Mouse (Mus musculus) small intestine, adult 2 months (tissue): ENCODE data around the gene Rab21. TPM values are rescaled to one million over a fixed set of nuclear protein-coding genes. Genes with fewer than 3 reads are reported as not detected.

Experiments
- H3K27ac ChIP-seq: fragments of 200-500 bp; 2 replicates; pipeline ENCODE4 v1.5.1; 2012; ENCODE audit warnings: low read depth, low read length, control low read depth, inconsistent platforms; ENCODE audit not compliant: insufficient read depth
- H3K27me3 ChIP-seq: fragments of 200-500 bp; 2 replicates; pipeline ENCODE4 v1.6.1; 2012; ENCODE audit warnings: mild to moderate bottlenecking, moderate library complexity, low read length, inconsistent platforms; ENCODE audit not compliant: control insufficient read depth, insufficient read depth
- H3K36me3 ChIP-seq: fragments of 200-500 bp; 2 replicates; pipeline ENCODE4 v1.6.1; 2012; ENCODE audit warnings: mild to moderate bottlenecking, low read length, control low read depth, inconsistent platforms; ENCODE audit not compliant: control insufficient read depth, insufficient read depth
- H3K4me1 ChIP-seq: fragments of 200-500 bp; 2 replicates; pipeline ENCODE4 v1.6.1; 2012; ENCODE audit warnings: low read length, inconsistent platforms, mixed read lengths; ENCODE audit not compliant: control insufficient read depth, insufficient read depth, insufficient read length
- H3K4me3 ChIP-seq: fragments of 200-500 bp; 2 replicates; pipeline ENCODE4 v1.5.1; 2012; ENCODE audit warnings: low read depth, mild to moderate bottlenecking, control low read depth, inconsistent platforms, low read length, moderate library complexity
- CTCF ChIP-seq: fragments of 200-500 bp; IDR thresholded peaks from 2 replicates; pipeline ENCODE4 v1.5.1; 2012; ENCODE audit warnings: low read depth, mild to moderate bottlenecking, control low read depth, inconsistent platforms, low read length, moderate library complexity, mixed read lengths; ENCODE audit not compliant: insufficient replicate concordance, insufficient read length; ENCODE audit errors: extremely low read depth
- POLR2A ChIP-seq: fragments of 200-500 bp; IDR thresholded peaks from 2 replicates; pipeline ENCODE4 v1.6.1; 2012; ENCODE audit warnings: low read depth, mild to moderate bottlenecking, control low read depth, inconsistent platforms, low read length, moderate library complexity
- WGBS: fragments of 180-500 bp; shearing (Covaris S2); methylation state at CpG from one replicate; pipeline ENCODE4 v1.1.7; 2018; 5-methylcytosine and 5-hydroxymethylcytosine counted together
- polyA plus RNA-seq: library from polyadenylated mRNA; depleted of rRNA; stranded (reverse); fragments of >200 nt; gene quantifications from 2 replicates; pipeline ENCODE4 v1.2.3, GENCODE M21; 2012

Gene Rab21
- polyA plus RNA-seq, 1 experiment, result 28.8 TPM

GRCm38 (mm10) chr10:115355016-115355415 is 39.6 kb upstream of the Rab21 start:
- H3K36me3 ChIP-seq, result peaks cover 16% of the 10 kb centered on the region
- TF ChIP-seq CTCF, result no peak
- no peak for TF ChIP-seq POLR2A
- peaks cover 11% of the 10 kb centered on the region for H3K4me1 ChIP-seq
- H3K27ac ChIP-seq, result no peak overlapping the region
- 55% methylated on average over 6 of the region's 6 CpGs for WGBS
- H3K4me3 ChIP-seq, result no peak overlapping the region
- H3K27me3 ChIP-seq, result no peaks in the 10 kb centered on the region

- no peaks in the 10 kb centered on the region for H3K27me3 ChIP-seq
- TF ChIP-seq POLR2A, result no peak
- TF ChIP-seq CTCF, result no peak
- no peak overlapping the region; the same call in 1 of the 2 replicates for H3K27ac ChIP-seq
- WGBS, result 64% methylated on average over 6 of the region's 6 CpGs
- no peak overlapping the region for H3K4me3 ChIP-seq
- peaks cover 11% of the 10 kb centered on the region for H3K4me1 ChIP-seq
- peaks cover 16% of the 10 kb centered on the region for H3K36me3 ChIP-seq
These were observed 39.2 kb upstream of the Rab21 start for GRCm38 (mm10) chr10:115354553-115354952.

- WGBS, result 74% methylated on average over 2 of the region's 2 CpGs
- Histone ChIP-seq H3K27me3 (no peaks in the 10 kb centered on the region), H3K4me1 (peaks cover 10% of the 10 kb centered on the region; the same call in 1 of the 2 replicates), H3K36me3 (peaks cover 5% of the 10 kb centered on the region), H3K4me3 (no peak overlapping the region), H3K27ac (peak overlapping the region; percentile 35; the same call in 1 of the 2 replicates)
- TF ChIP-seq POLR2A (no peak), CTCF (no peak)
These were observed 35.5 kb upstream of the Rab21 start for GRCm38 (mm10) chr10:115350810-115351397.

- no peak overlapping the region for H3K4me3 ChIP-seq
- peaks cover 10% of the 10 kb centered on the region; the same call in 1 of the 2 replicates for H3K4me1 ChIP-seq
- peaks cover 8% of the 10 kb centered on the region for H3K36me3 ChIP-seq
- H3K27me3 ChIP-seq, result no peaks in the 10 kb centered on the region
- H3K27ac ChIP-seq, result peak overlapping the region; percentile 52
- WGBS, result 32% methylated on average over 7 of the region's 7 CpGs
- TF ChIP-seq POLR2A (no peak), CTCF (no peak)
These were observed 34.1 kb upstream of the Rab21 start for GRCm38 (mm10) chr10:115349509-115349908.

GRCm38 (mm10) chr10:115349029-115349428 is 33.6 kb upstream of the Rab21 start:
- Histone ChIP-seq H3K27ac (peak overlapping the region; percentile 52), H3K4me1 (peaks cover 10% of the 10 kb centered on the region; the same call in 1 of the 2 replicates), H3K36me3 (peaks cover 8% of the 10 kb centered on the region), H3K4me3 (no peak overlapping the region), H3K27me3 (no peaks in the 10 kb centered on the region)
- TF ChIP-seq CTCF (no peak), POLR2A (no peak)
- 36% methylated on average over 10 of the region's 10 CpGs for WGBS

- peaks cover 12% of the 10 kb centered on the region for H3K36me3 ChIP-seq
- TF ChIP-seq POLR2A (no peak), CTCF (no peak)
- H3K4me3 ChIP-seq, result no peak overlapping the region
- WGBS, result 67% methylated on average over 6 of the region's 6 CpGs
- no peak overlapping the region for H3K27ac ChIP-seq
- H3K27me3 ChIP-seq, result no peaks in the 10 kb centered on the region
- H3K4me1 ChIP-seq, result peaks cover 10% of the 10 kb centered on the region; the same call in 1 of the 2 replicates
These were observed 32.7 kb upstream of the Rab21 start for GRCm38 (mm10) chr10:115348131-115348530.

GRCm38 (mm10) chr10:115346444-115346843 is 31.1 kb upstream of the Rab21 start:
- TF ChIP-seq POLR2A (no peak), CTCF (no peak)
- no peaks in the 10 kb centered on the region for H3K27me3 ChIP-seq
- peaks cover 26% of the 10 kb centered on the region for H3K36me3 ChIP-seq
- H3K27ac ChIP-seq, result no peak overlapping the region
- H3K4me3 ChIP-seq, result no peak overlapping the region
- peaks cover 10% of the 10 kb centered on the region; the same call in 1 of the 2 replicates for H3K4me1 ChIP-seq

- H3K4me3 ChIP-seq, result no peak overlapping the region
- no peaks in the 10 kb centered on the region for H3K4me1 ChIP-seq
- peaks cover 38% of the 10 kb centered on the region for H3K36me3 ChIP-seq
- no peaks in the 10 kb centered on the region for H3K27me3 ChIP-seq
- no peak overlapping the region for H3K27ac ChIP-seq
- no peak for TF ChIP-seq POLR2A
- TF ChIP-seq CTCF, result no peak
- 84% methylated on average over 4 of the region's 4 CpGs for WGBS
These were observed 27.5 kb upstream of the Rab21 start for GRCm38 (mm10) chr10:115342771-115343425.
